Comparison of ENCODE assay signal across 28 mouse cellular contexts in genomic region chr8:109640410-109640809, GRCm38 (mm10). TPM values are rescaled to one million over a fixed set of nuclear protein-coding genes. Genes with fewer than 3 reads are reported as not detected.
A peak's percentile ranks its signal among the peaks of the same experiment; 100 is the strongest.
DNase-seq lines count a peak whose midpoint lies in the region; ATAC-seq and TF ChIP-seq lines count a peak whose summit lies in the region.
"Had no signal": no experiment of that assay in that cellular context is flagged by ENCODE, and none has a peak within 500 bp of the region (broad histone marks: within the 10 kb centered on the region; RNA-seq: fewer than 3 reads in every experiment).

No protein-coding gene starts in this region.

- H3ac ChIP-seq in myocyte (ENCODE audit: control insufficient read depth, insufficient read length): no peak overlapping the region

- no peak overlapping the region for H3K4me3 ChIP-seq in kidney, postnatal 0 days (replicated peaks; ENCODE audit: low read depth, low read length)
- no peak overlapping the region for H3K4me3 ChIP-seq in lung, embryonic 14.5 days (ENCODE audit: low read depth, low read length)
- no peak overlapping the region for H3K4me3 ChIP-seq in myocyte
- H3K4me3 ChIP-seq: embryonic facial prominence, embryonic 12.5 days; erythroblast, embryonic 14.5 days; forebrain, embryonic 13.5 days; heart, adult 2 months; heart, embryonic 10.5 days; heart, embryonic 13.5 days; hindbrain, embryonic 12.5 days; hindbrain, embryonic 15.5 days had no signal

- no peaks in the 10 kb centered on the region for H3K27me3 ChIP-seq in kidney, postnatal 0 days (ENCODE audit: insufficient read depth, low read length)
- no peaks in the 10 kb centered on the region for H3K27me3 ChIP-seq in lung, embryonic 14.5 days (ENCODE audit: insufficient read depth, low read length)
- peaks cover 10% of the 10 kb centered on the region for H3K27me3 ChIP-seq in myocyte (ENCODE audit: control insufficient read depth, insufficient read depth, insufficient read length)
- H3K27me3 ChIP-seq: embryonic facial prominence, embryonic 12.5 days; forebrain, embryonic 13.5 days; hindbrain, embryonic 12.5 days; hindbrain, embryonic 15.5 days had no signal

- no peak for TF ChIP-seq CTCF in kidney, postnatal 0 days (IDR thresholded peaks at IDR 0.05; ENCODE audit: low read depth)
- TF ChIP-seq CTCF in lung, embryonic 14.5 days (IDR thresholded peaks at IDR 0.05; ENCODE audit: low read depth): no peak

- H3K4me1 ChIP-seq in kidney, postnatal 0 days (replicated peaks; ENCODE audit: insufficient read depth, low read length): no peaks in the 10 kb centered on the region
- H3K4me1 ChIP-seq in lung, embryonic 14.5 days (ENCODE audit: insufficient read depth): no peaks in the 10 kb centered on the region
- H3K4me1 ChIP-seq: embryonic facial prominence, embryonic 12.5 days; forebrain, embryonic 13.5 days; heart, embryonic 10.5 days; heart, embryonic 13.5 days; hindbrain, embryonic 12.5 days; hindbrain, embryonic 15.5 days had no signal

- peak; percentile 7 for DNase-seq in embryo, embryonic 10 days (ENCODE audit: low spot score)
- DNase-seq in embryo, embryonic 9.5 days (ENCODE audit: extremely low spot score): no peak
- peak; percentile 3 for DNase-seq in kidney, postnatal 0 days (ENCODE audit: low spot score)
- no peak for DNase-seq in kidney, postnatal 36 days
- DNase-seq in lung, embryonic 14.5 days: peak; percentile 3
- no peak for DNase-seq in lung, postnatal 14 days
- no peak for DNase-seq in spleen, adult 18-20 months
- DNase-seq: adrenal gland, postnatal 10 days; adrenal gland, postnatal 36 days; cerebellum, adult 11 months; cerebellum, adult 2 months; cerebellum, adult 9-11 months; cerebellum, postnatal 25 days; embryo, embryonic 11 days; gastrocnemius, postnatal 10 days; gastrocnemius, postnatal 36 days; heart, adult 2 months; heart, postnatal 14 days had no signal

- no peaks in the 10 kb centered on the region for H3K9me3 ChIP-seq in kidney, postnatal 0 days (replicated peaks; ENCODE audit: low read length)
- H3K9me3 ChIP-seq in lung, embryonic 14.5 days (ENCODE audit: low read depth, low read length): no peaks in the 10 kb centered on the region
- H3K9me3 ChIP-seq: embryonic facial prominence, embryonic 12.5 days; forebrain, embryonic 13.5 days; heart, embryonic 10.5 days; heart, embryonic 13.5 days; hindbrain, embryonic 12.5 days; hindbrain, embryonic 15.5 days had no signal

- no peaks in the 10 kb centered on the region for H3K79me2 ChIP-seq in myocyte (ENCODE audit: control insufficient read depth, insufficient read depth)

- ATAC-seq in kidney, postnatal 0 days (replicated peaks; ENCODE audit: low FRiP score, low read depth): no peak
- ATAC-seq in lung, embryonic 14.5 days (ENCODE audit: insufficient read depth): no peak
- ATAC-seq: forebrain, embryonic 13.5 days; forebrain, embryonic 16.5 days; intestine, embryonic 16.5 days had no signal

- TF ChIP-seq POLR2A in myocyte (IDR thresholded peaks at IDR 0.05; ENCODE audit: insufficient read length, low read depth): no peak

- no peak overlapping the region for H3K4me2 ChIP-seq in kidney, postnatal 0 days (ENCODE audit: low read length)
- H3K4me2 ChIP-seq in lung, embryonic 14.5 days: no peak overlapping the region
- no peak overlapping the region for H3K4me2 ChIP-seq in myocyte (ENCODE audit: low read depth)
- H3K4me2 ChIP-seq: embryonic facial prominence, embryonic 12.5 days; forebrain, embryonic 13.5 days; heart, embryonic 13.5 days; hindbrain, embryonic 12.5 days; hindbrain, embryonic 15.5 days had no signal

- H3K9ac ChIP-seq in kidney, postnatal 0 days (ENCODE audit: low read depth, low read length): no peak overlapping the region
- no peak overlapping the region for H3K9ac ChIP-seq in lung, embryonic 14.5 days
- H3K9ac ChIP-seq: embryonic facial prominence, embryonic 12.5 days; forebrain, embryonic 13.5 days; heart, embryonic 13.5 days; hindbrain, embryonic 12.5 days; hindbrain, embryonic 15.5 days had no signal

- no peaks in the 10 kb centered on the region for H3K36me3 ChIP-seq in kidney, postnatal 0 days (ENCODE audit: insufficient read depth, low read length)
- no peaks in the 10 kb centered on the region for H3K36me3 ChIP-seq in lung, embryonic 14.5 days (ENCODE audit: insufficient read depth)
- H3K36me3 ChIP-seq in myocyte (ENCODE audit: control insufficient read depth, insufficient read depth): no peaks in the 10 kb centered on the region
- H3K36me3 ChIP-seq: embryonic facial prominence, embryonic 12.5 days; heart, embryonic 10.5 days; heart, embryonic 13.5 days; hindbrain, embryonic 12.5 days; hindbrain, embryonic 15.5 days had no signal

- H3K27ac ChIP-seq in kidney, postnatal 0 days: no peak overlapping the region
- H3K27ac ChIP-seq in lung, embryonic 14.5 days (ENCODE audit: low read depth): no peak overlapping the region
- H3K27ac ChIP-seq: embryonic facial prominence, embryonic 12.5 days; forebrain, embryonic 13.5 days; heart, adult 2 months; heart, embryonic 10.5 days; heart, embryonic 13.5 days; hindbrain, embryonic 12.5 days; hindbrain, embryonic 15.5 days had no signal

- 57% methylated on average over 7 of the region's 7 CpGs for WGBS in kidney, postnatal 0 days
- WGBS in lung, embryonic 14.5 days: 52% methylated on average over 7 of the region's 7 CpGs

TF ChIP-seq in myocyte, 11 proteins besides CTCF, POLR2A, EP300 and RAD21:
- TF ChIP-seq REST (IDR thresholded peaks at IDR 0.05; ENCODE audit: insufficient read depth, insufficient read length) (peak; percentile 58), MYOG (IDR thresholded peaks at IDR 0.05; ENCODE audit: control insufficient read depth in 1 of 3, insufficient read depth in 1 of 3, insufficient read length in 2 of 3, low read depth in 2 of 3) (no peak), MYOD1 (IDR thresholded peaks at IDR 0.05; ENCODE audit: control insufficient read depth in 1 of 3, insufficient read length in 2 of 3, low read depth in 2 of 3) (peak in 1 of 3 experiments; percentile 31)

RNA-seq across cellular contexts. Expression of gene Pkd1l3, which starts 26.1 kb away (rescaled TPM):
- not detected in 2 replicates for polyA plus RNA-seq in kidney, postnatal 0 days (2015; fragmentation: Nextera tagmentation; extraction: Ambion mirVana)
- 0.09 TPM in 1 of 2 replicates, not detected in the other for polyA plus RNA-seq in lung, embryonic 14.5 days (2014; fragmentation: Nextera tagmentation; extraction: Ambion mirVana)
- 0.14 TPM for polyA plus RNA-seq in myocyte (2012; fragmentation: generic; extraction: Trizol)

RNA-seq across cellular contexts. Expression of gene Dhodh, which starts 31.9 kb away (rescaled TPM):
- 30.6 and 34.2 TPM in 2 replicates for polyA plus RNA-seq in kidney, postnatal 0 days (2015; fragmentation: Nextera tagmentation; extraction: Ambion mirVana)
- 45.1 and 51.3 TPM in 2 replicates for polyA plus RNA-seq in lung, embryonic 14.5 days (2014; fragmentation: Nextera tagmentation; extraction: Ambion mirVana)
- 16.7 TPM for polyA plus RNA-seq in myocyte (2012; fragmentation: generic; extraction: Trizol)

RNA-seq across cellular contexts. Expression of gene Ist1, which starts 52.6 kb away (rescaled TPM):
- polyA plus RNA-seq in kidney, postnatal 0 days (2015; fragmentation: Nextera tagmentation; extraction: Ambion mirVana): 123 and 134 TPM in 2 replicates
- 136 and 140 TPM in 2 replicates for polyA plus RNA-seq in lung, embryonic 14.5 days (2014; fragmentation: Nextera tagmentation; extraction: Ambion mirVana)
- polyA plus RNA-seq in myocyte (2012; fragmentation: generic; extraction: Trizol): 44.1 TPM

Comparison
In these comparisons a context has a peak if more than half of its experiments do, and no peak if none do; other contexts are left out.
1. DNase-seq: peak in embryo, embryonic 10 days (single experiment), kidney, postnatal 0 days (single experiment) and lung, embryonic 14.5 days (single experiment); none in embryo, embryonic 9.5 days (single experiment), kidney, postnatal 36 days (0 of 2), lung, postnatal 14 days (single experiment) and spleen, adult 18-20 months (0 of 2).